Mouse (Mus musculus): ENCODE results near the gene Add1. TPM values are rescaled to one million over a fixed set of nuclear protein-coding genes. Genes with fewer than 3 reads are reported as not detected.

Add1 gene
- total RNA-seq, 2 experiments from 2014 or later, result 92.4 to 125 TPM

Small RNAs within 50 kb of the gene (microRNA-seq; reads per million reads assigned to microRNA genes)
- 0 to 0.64 reads per million in 2 experiments for gene Mir7036b

Other genes with a start within 250 kb of the Add1 start
- 10 to 100 TPM; 38.8 to 42.8 TPM for gene Rnf4, start 237.4 kb upstream of the Add1 start, total RNA-seq (2021)
- 10 to 100 TPM; 19.6 to 26.6 TPM for gene Fam193a, start 203.7 kb upstream of the Add1 start, total RNA-seq (2021)
- gene Tnip2, start 59.7 kb upstream of the Add1 start, total RNA-seq (2021), result 1 to 10 TPM; 3.3 to 6.0 TPM
- gene Sh3bp2, start 47.8 kb upstream of the Add1 start, total RNA-seq (2021), result 1 to 10 TPM; 3.3 to 6.2 TPM
- gene Mfsd10, start 63.5 kb downstream of the Add1 start, total RNA-seq (2021), result 10 to 100 TPM; 15.0 to 17.5 TPM
- 10 to 100 TPM; 11.0 to 14.4 TPM for gene Nop14, start 86.5 kb downstream of the Add1 start, total RNA-seq (2021)
- gene Grk4, start 86.7 kb downstream of the Add1 start, total RNA-seq (2021), result 1 to 10 TPM; 1.4 to 1.5 TPM
- gene Htt, start 188.1 kb downstream of the Add1 start, total RNA-seq (2021), result 10 to 100 TPM in 1 of 2 experiments, 1 to 10 TPM in 1; 9.9 to 14.1 TPM